Mouse (Mus musculus) embryonic fibroblast, embryonic 13.5 days (primary cell): ENCODE measurements around the gene D10Wsu102e.

Experiments used
- CTCF ChIP-seq: IDR thresholded peaks from 2 replicates; pipeline ENCODE4 v1.5.1; 2011; ENCODE audit warnings: mild to moderate bottlenecking, control low read depth, low read length, moderate library complexity, borderline replicate concordance; ENCODE audit not compliant: insufficient read depth
- POLR2A ChIP-seq: IDR thresholded peaks from 2 replicates; pipeline ENCODE4 v1.6.1; 2011; ENCODE audit warnings: low read depth, mild to moderate bottlenecking, control low read depth, low read length, moderate library complexity

GRCm38 (mm10) chr10:83320396-83320795, 39.6 kb upstream of the D10Wsu102e start:
- no peak for TF ChIP-seq CTCF
- no peak for TF ChIP-seq POLR2A
